Mouse (Mus musculus): ENCODE measurements at regions not wholly inside any gene's neighbourhood (a gene's known extent, or its start where the extent isn't known, plus 50 kb on each side); places are given as distances from the start of the nearest gene placed in this dataset.
A peak's percentile ranks its signal among the peaks of the same experiment; 100 is the strongest.

GRCm38 (mm10) chr11:79881812-79882211 lies 80.4 kb downstream of the Utp6 start:
- no peak for DNase-seq

GRCm38 (mm10) chr11:79878091-79878490 lies 84.1 kb downstream of the Utp6 start:
- peak; percentile 71 for DNase-seq

GRCm38 (mm10) chr11:79877184-79877745 lies 84.9 kb downstream of the Utp6 start:
- DNase-seq: peak; percentile 15

GRCm38 (mm10) chr11:79871783-79872628 lies 90.2 kb downstream of the Utp6 start:
- no peak for DNase-seq

- no peak for DNase-seq
Measured at GRCm38 (mm10) chr11:79870189-79870588, 92.0 kb downstream of the Utp6 start.

GRCm38 (mm10) chr11:79869009-79869408 lies 93.2 kb downstream of the Utp6 start:
- DNase-seq: no peak

GRCm38 (mm10) chr11:79864836-79865235 lies 97.4 kb downstream of the Utp6 start:
- DNase-seq: no peak

- DNase-seq: no peak
Measured at GRCm38 (mm10) chr11:79863487-79864175, 98.6 kb downstream of the Utp6 start.

GRCm38 (mm10) chr11:79860611-79861067 lies 101.6 kb downstream of the Utp6 start:
- DNase-seq: no peak

- no peak for DNase-seq
Measured at GRCm38 (mm10) chr11:79856376-79856775, 105.8 kb downstream of the Utp6 start.

GRCm38 (mm10) chr11:79849545-79849944 lies 112.6 kb downstream of the Utp6 start:
- DNase-seq: no peak

GRCm38 (mm10) chr11:79844436-79844835 lies 117.8 kb downstream of the Utp6 start:
- DNase-seq: no peak

GRCm38 (mm10) chr11:79843021-79843420 lies 119.2 kb downstream of the Utp6 start:
- no peak for DNase-seq

GRCm38 (mm10) chr11:79839973-79840372 lies 122.2 kb downstream of the Utp6 start:
- DNase-seq: no peak

- DNase-seq: no peak
Measured at GRCm38 (mm10) chr11:79838051-79838450, 124.1 kb downstream of the Utp6 start.

- no peak for DNase-seq
Measured at GRCm38 (mm10) chr11:79837076-79837990, 124.9 kb downstream of the Utp6 start.

GRCm38 (mm10) chr11:79835873-79836272 lies 126.3 kb downstream of the Utp6 start:
- DNase-seq: no peak

- no peak for DNase-seq
Measured at GRCm38 (mm10) chr11:79833817-79834216, 128.4 kb downstream of the Utp6 start.

GRCm38 (mm10) chr11:79831591-79832320 lies 130.4 kb downstream of the Utp6 start:
- DNase-seq: peak; percentile 24

- DNase-seq: no peak
Measured at GRCm38 (mm10) chr11:79830567-79831055, 131.6 kb downstream of the Utp6 start.

GRCm38 (mm10) chr11:79827034-79827433 lies 135.2 kb downstream of the Utp6 start:
- DNase-seq: no peak

Data from adrenal gland, adult 8-10 months (tissue).